Mouse (Mus musculus): ENCODE results near the gene Aprt. TPM values are rescaled to one million over a fixed set of nuclear protein-coding genes. Genes with fewer than 3 reads are reported as not detected.
"Not testable (repeated sequence)": the region's sequence is repeated elsewhere in the genome, so short reads cannot be mapped to it uniquely, and the experiment has no call there.

Aprt gene
- total RNA-seq, 2 experiments from 2014 or later, result 101 to 102 TPM

GRCm38 (mm10) chr8:122593240-122593639 lies 16.5 kb upstream of the Aprt start:
- intact Hi-C loops (cut with DNase I), result no loop called here
- no peak for DNase-seq

GRCm38 (mm10) chr8:122586749-122587148 lies 10.0 kb upstream of the Aprt start:
- no peak for DNase-seq
- intact Hi-C loops (cut with DNase I), result no loop called here

- no peak for DNase-seq
- intact Hi-C loops (cut with DNase I), result no loop called here
These were observed 9.5 kb upstream of the Aprt start for GRCm38 (mm10) chr8:122586171-122586570.

GRCm38 (mm10) chr8:122585411-122585891 lies 8.7 kb upstream of the Aprt start:
- intact Hi-C loops (cut with DNase I), result no loop called here
- DNase-seq, result no peak

GRCm38 (mm10) chr8:122584981-122585380 lies 8.3 kb upstream of the Aprt start:
- DNase-seq, result no peak
- intact Hi-C loops (cut with DNase I), result no loop called here

- DNase-seq, result no peak
- intact Hi-C loops (cut with DNase I), result no loop called here
These were observed 4.2 kb upstream of the Aprt start for GRCm38 (mm10) chr8:122580926-122581325.

- intact Hi-C loops (cut with DNase I), result no loop called here
- DNase-seq, result no peak
These were observed 2.5 kb upstream of the Aprt start for GRCm38 (mm10) chr8:122579196-122579595.

- intact Hi-C loops (cut with DNase I), result no loop called here
These were observed 407 bp upstream of the Aprt start for GRCm38 (mm10) chr8:122577116-122577515.

GRCm38 (mm10) chr8:122575735-122576647 lies 718 bp downstream of the Aprt start:
- intact Hi-C loops (cut with DNase I), result no loop called here
- DNase-seq, result no peak

More at GRCm38 (mm10) chr8:122577116-122577515, 407 bp upstream of the Aprt start:
- no peak for DNase-seq

GRCm38 (mm10) chr8:122575286-122575685 lies 1.4 kb downstream of the Aprt start:
- DNase-seq, result no peak
- intact Hi-C loops (cut with DNase I), result no loop called here

GRCm38 (mm10) chr8:122574667-122575251 lies 1.9 kb downstream of the Aprt start:
- no peak for DNase-seq
- intact Hi-C loops (cut with DNase I), result no loop called here

GRCm38 (mm10) chr8:122574264-122574663 lies 2.4 kb downstream of the Aprt start:
- DNase-seq, result no peak
- intact Hi-C loops (cut with DNase I), result no loop called here

GRCm38 (mm10) chr8:122573577-122573976 lies 3.1 kb downstream of the Aprt start:
- no peak for DNase-seq
- intact Hi-C loops (cut with DNase I), result no loop called here

GRCm38 (mm10) chr8:122573176-122573575 lies 3.5 kb downstream of the Aprt start:
- DNase-seq, result not testable (repeated sequence)

GRCm38 (mm10) chr8:122572751-122573150 lies 4.0 kb downstream of the Aprt start:
- intact Hi-C loops (cut with DNase I), result no loop called here
- DNase-seq, result no peak

More at GRCm38 (mm10) chr8:122573176-122573575, 3.5 kb downstream of the Aprt start:
- intact Hi-C loops (cut with DNase I), result not testable (repeated sequence)

- no peak for DNase-seq
- intact Hi-C loops (cut with DNase I), result no loop called here
These were observed 4.9 kb downstream of the Aprt start for GRCm38 (mm10) chr8:122571750-122572267.

GRCm38 (mm10) chr8:122571153-122571552 lies 5.6 kb downstream of the Aprt start:
- intact Hi-C loops (cut with DNase I), result no loop called here
- no peak for DNase-seq

GRCm38 (mm10) chr8:122569996-122570395 lies 6.7 kb downstream of the Aprt start:
- intact Hi-C loops (cut with DNase I), result no loop called here
- DNase-seq, result no peak

- no peak for DNase-seq
- intact Hi-C loops (cut with DNase I), result no loop called here
These were observed 7.4 kb downstream of the Aprt start for GRCm38 (mm10) chr8:122569329-122569728.

- no peak for DNase-seq
- intact Hi-C loops (cut with DNase I), result no loop called here
These were observed 7.8 kb downstream of the Aprt start for GRCm38 (mm10) chr8:122568881-122569309.

- intact Hi-C loops (cut with DNase I), result no loop called here
- DNase-seq, result no peak
These were observed 8.6 kb downstream of the Aprt start for GRCm38 (mm10) chr8:122568109-122568504.

Data from left cerebral cortex, postnatal 4 days (tissue).